Mouse (Mus musculus): Measurements from ENCODE around the gene Adnp.

The Adnp gene

DNA sequence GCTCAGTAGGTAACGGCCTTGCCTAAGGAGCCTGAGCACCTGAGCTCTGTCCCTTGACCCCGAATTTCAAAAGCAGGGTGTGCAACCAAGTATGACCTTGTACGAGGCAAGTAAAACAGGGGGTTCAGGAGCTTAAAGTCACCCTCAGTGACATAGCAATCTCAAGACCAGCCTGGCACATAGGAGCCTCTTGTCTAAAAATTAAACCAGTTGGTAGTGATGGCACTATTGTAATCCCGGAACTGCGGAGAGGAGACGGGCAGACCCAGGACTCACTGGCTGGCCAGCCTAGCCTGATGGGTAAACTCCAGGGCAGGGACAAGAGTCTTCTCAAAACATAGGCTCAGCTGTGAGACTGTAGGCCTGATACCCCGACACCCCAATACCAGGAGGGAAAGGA is 51.2 kb downstream of the Adnp start:
- DNase-seq, result no peak

DNA sequence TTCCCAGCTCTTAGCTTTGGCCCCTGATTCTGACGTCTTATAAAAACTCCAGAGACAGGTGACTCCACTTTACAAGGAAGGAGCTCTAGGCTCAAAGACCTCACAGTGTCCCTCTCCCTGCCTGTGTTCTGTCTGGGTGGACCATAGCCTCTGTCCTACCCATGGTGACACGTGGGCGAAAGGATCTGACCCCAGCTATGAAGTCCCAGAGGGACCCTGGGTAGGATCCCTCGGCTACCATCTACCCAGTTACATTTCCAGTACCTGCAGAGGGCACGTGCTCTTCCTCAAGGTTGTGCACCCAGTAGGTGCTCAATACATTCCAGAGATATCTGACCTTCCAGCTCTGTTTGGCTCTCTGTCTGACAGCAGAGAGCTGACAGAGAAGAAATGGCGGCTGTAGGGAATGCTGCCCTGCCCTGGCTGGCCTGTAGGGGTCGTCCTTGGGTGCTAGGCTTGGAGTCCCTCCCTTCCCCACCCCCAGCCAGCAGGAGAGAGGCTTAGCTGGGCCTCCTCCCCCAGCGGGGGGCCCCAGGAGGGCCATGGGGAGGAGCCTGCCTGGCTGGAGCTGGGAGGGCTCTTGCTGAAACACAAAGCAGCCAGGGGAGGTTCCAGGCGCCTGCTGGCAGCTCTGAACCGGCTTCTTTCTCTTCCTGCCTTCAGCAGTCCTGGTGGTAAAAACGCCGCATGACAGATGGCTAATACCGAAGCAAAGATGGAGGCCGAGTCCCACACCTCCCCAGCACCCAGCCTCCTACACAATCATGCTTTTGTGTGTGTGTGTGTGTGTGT is 52.6 kb downstream of the Adnp start:
- DNase-seq, result peak; percentile 38

DNA sequence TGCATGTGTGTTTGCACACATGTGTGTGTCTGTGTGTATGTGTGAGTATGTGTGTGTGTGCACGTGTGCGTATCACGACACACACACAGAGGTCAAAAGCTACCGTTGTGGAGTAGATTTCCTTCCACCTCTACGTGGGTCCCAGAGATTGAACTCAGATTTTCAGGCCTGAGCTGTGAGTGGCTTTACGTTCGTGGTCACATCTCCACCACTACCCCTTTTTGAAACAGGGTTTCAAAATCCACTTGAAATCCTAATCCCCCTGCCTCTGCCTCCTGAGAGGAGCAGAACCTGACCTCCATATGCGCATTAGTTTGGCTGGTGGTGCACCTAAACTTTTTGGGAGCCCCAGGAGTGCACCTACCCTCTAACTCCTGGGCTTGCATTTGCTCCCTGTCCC is 57.7 kb downstream of the Adnp start:
- no peak for DNase-seq

DNA sequence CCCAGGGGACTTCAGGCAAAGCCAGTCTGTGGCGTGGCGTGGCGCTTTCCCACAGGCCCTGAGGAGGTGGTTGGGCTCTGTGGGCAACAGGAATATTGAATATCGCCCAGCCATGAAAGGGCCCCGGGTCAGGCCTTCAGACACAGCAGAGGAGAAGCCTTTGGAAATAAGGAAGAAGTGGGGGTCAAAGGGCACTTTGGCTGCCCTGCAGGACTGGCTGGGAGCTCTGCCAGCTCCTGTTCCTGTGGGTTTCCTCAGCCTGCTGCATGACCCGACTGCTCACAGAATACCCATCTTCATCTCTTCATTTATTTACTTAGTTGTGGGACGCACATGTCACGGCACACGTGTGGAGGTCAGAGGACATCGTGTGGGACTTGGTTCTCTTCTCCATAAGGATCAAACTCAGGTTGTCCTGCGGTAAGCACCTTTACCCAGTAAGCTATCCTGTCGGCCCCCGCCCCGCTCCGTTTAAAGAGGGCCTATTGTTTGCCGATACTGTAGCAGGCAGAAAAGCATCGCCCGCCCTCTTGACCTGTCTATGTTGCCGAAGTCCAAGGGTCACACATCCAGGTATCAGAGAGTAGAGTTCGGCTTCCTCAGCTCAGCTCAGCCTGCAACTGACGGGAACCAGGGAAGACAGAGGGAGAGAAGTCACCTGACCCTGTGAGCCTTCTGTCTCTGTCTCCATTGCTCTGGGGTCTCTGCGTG is 59.0 kb downstream of the Adnp start:
- DNase-seq, result no peak

DNA sequence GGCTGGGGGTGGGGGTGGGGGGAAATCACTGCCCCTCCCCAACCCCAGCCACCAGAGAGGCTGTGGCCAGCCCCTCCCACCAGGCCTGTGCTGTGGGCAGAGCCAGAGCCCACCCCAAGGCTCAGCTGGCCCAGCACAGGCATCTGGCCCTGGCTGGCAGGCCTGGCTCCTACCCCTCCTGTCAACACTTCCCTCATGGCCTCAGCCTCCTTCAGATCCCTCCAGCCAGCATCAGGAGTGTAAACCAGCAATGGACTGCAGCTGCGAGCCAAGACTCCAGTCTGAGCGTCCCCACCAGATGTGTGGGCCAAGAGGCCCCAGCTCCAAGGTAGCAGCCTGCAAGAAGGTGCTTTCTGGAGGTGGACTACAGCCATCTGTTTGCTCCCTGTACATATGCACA is 61.5 kb downstream of the Adnp start:
- DNase-seq, result no peak

DNA sequence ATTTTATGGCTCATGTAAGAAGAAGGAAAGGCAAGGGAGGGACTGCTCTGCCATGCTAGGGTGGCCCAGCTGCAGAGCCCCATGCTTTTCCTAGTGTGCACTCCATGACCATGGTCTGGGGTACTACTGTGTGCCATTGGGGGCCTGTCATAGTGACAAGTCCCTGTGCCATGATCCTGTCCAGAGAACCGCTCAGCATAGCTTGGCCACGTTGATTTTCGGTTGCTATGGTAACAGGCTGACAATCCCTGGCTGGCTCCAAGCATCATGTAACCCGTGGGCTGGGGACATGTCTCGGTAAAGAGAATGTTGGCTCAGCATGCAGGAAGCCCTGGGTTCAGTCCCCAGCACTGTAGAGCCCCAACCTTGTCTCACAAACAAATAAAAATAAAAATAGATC is 63.1 kb downstream of the Adnp start:
- DNase-seq, result no peak

DNA sequence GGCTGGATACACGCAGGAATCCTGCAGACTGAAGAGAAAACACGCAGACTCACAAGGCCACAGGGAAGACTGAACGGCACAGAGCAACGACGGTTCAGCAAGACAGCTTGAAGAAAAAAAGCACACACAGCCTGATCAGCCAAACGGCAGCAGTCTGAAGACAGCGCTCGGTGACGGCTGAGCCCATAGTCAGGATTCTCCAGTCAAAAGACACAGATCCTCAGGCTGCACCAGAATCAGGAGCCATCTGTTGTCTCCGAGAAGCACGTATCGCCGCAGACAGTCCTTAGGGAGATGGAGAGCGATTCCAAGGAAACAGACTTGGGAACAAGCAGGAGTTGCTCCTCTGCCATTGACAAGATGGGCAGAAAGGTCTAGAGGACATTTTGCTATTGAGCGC is 69.8 kb downstream of the Adnp start:
- DNase-seq, result peak; percentile 31

All from right cerebral cortex, adult 18-20 months (tissue).